Mouse (Mus musculus) lung, adult 10 weeks (tissue): Measurements from ENCODE around the gene Veph1. TPM values are rescaled to one million over a fixed set of nuclear protein-coding genes. Genes with fewer than 3 reads are reported as not detected.

Source experiments
- polyA plus RNA-seq: library from polyadenylated mRNA; stranded (reverse); fragments of 350-450 nt; fragmentation: Illumina TruSeq; extraction: RNeasy Lipid Tissue Mini Kit (QIAGEN cat#74804); gene quantifications from one replicate; pipeline ENCODE4 v1.2.3, GENCODE M21; 2014; ENCODE audit warnings: low read depth, low replicate concordance; ENCODE audit not compliant: insufficient read depth

The Veph1 gene
- polyA plus RNA-seq = 0.45 TPM

GRCm38 (mm10) chr3:66296545-66296944 is at the start of gene Veph1:
Gene Veph1, minus strand, starts transcription at chr3:66296837.

GRCm38 (mm10) chr3:66219655-66220191 is 76.9 kb downstream of the Veph1 start, which contains the start of gene Ptx3:
Gene Ptx3, plus strand, starts transcription at chr3:66219910.

Other genes with a start within 250 kb of the Veph1 start
- gene Ptx3, start 76.9 kb downstream of the Veph1 start, polyA plus RNA-seq = 0.40 TPM